Mouse (Mus musculus): Measurements from ENCODE around the gene Arhgef25. TPM values are rescaled to one million over a fixed set of nuclear protein-coding genes. Genes with fewer than 3 reads are reported as not detected.
"Not testable (repeated sequence)": the region's sequence is repeated elsewhere in the genome, so short reads cannot be mapped to it uniquely, and the experiment has no call there.

Arhgef25 gene
- polyA plus RNA-seq, 1 experiment from 2014 or later, result 32.3 TPM

DNA sequence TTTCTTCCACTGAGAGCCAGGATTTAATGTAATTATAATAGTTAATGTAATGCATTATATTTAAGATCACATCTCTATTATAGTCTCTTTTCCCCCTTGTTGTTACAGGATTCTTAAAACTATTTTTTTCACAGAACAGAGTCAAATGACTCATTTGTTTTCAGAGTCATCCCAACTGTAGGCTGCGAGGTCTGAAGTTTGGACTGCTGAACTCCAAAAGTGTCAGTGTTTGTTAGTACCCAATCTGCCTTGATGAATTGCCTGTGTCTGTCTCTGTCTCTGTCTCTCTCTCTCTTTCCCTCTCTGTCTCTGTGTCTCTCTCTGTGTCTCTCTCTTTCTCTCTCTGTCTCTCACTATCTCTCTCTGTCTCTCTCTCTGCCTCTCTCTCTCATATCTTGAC is 33.4 kb downstream of the Arhgef25 start:
- H3K27ac ChIP-seq (ENCODE audit: low read length), result no peak overlapping the region
- H3K27me3 ChIP-seq (replicated peaks; ENCODE audit: control insufficient read depth, insufficient read depth, low read length), result no peaks in the 10 kb centered on the region
- H3K4me3 ChIP-seq (replicated peaks; ENCODE audit: low read length), result no peak overlapping the region
- H3K9ac ChIP-seq (replicated peaks; ENCODE audit: low read depth, low read length), result no peak overlapping the region
- ATAC-seq, result no peak
- no peak overlapping the region for H3K4me2 ChIP-seq (ENCODE audit: low read length)
- no peaks in the 10 kb centered on the region for H3K36me3 ChIP-seq (ENCODE audit: control insufficient read depth, insufficient read depth)
- WGBS, result 93% methylated on average over 1 of the region's 1 CpGs
- H3K4me1 ChIP-seq (replicated peaks; ENCODE audit: control insufficient read depth, insufficient read depth, low read length), result no peaks in the 10 kb centered on the region
- no peaks in the 10 kb centered on the region for H3K9me3 ChIP-seq (ENCODE audit: control insufficient read depth, low read length)

DNA sequence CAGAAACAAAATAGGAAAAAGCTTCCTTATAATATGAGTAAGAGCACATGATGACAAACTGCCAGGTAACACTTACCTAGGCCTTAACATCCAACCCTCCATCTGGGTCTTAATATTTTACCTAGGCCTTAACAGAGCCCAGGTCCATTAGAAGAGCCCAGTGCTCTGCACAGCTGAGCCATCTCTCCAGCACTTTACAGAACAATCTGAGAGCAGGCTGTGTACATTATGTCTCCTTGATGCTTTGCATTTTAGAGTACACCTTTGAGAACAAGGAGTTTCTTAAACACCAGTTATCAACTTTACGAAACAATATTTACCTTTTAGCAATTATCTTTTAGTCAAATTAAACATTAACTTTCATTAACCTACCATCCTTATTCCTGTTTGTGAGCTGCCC is 33.8 kb downstream of the Arhgef25 start:
- ATAC-seq, result no peak
- Histone ChIP-seq H3K27ac (ENCODE audit: low read length) (no peak overlapping the region), H3K4me1 (replicated peaks; ENCODE audit: control insufficient read depth, insufficient read depth, low read length) (no peaks in the 10 kb centered on the region), H3K4me2 (ENCODE audit: low read length) (no peak overlapping the region), H3K9ac (replicated peaks; ENCODE audit: low read depth, low read length) (no peak overlapping the region), H3K4me3 (replicated peaks; ENCODE audit: low read length) (no peak overlapping the region), H3K9me3 (ENCODE audit: control insufficient read depth, low read length) (no peaks in the 10 kb centered on the region), H3K27me3 (replicated peaks; ENCODE audit: control insufficient read depth, insufficient read depth, low read length) (no peaks in the 10 kb centered on the region), H3K36me3 (ENCODE audit: control insufficient read depth, insufficient read depth) (no peaks in the 10 kb centered on the region)
- 98% methylated on average over 1 of the region's 1 CpGs for WGBS

DNA sequence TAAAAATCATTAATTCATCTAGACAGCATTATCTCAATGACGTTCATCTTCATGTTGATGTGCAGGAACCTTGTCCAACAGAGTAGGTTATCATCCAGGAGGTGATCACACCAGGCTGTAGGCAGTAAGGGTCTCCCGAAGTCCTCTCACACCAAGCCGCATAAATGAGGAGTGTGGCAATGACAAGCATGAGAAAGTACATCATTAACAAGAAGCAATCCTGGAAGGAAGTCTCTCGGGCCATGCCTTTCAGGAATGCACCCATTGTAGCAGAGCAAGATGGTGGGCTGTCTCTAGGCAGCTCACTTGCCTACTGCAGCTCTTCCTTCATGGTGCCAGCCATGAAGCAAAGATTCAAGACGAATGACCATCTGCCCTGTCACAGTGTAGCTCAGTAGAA is 35.2 kb downstream of the Arhgef25 start:
- H3K9me3 ChIP-seq (ENCODE audit: control insufficient read depth, low read length), result no peaks in the 10 kb centered on the region

DNA sequence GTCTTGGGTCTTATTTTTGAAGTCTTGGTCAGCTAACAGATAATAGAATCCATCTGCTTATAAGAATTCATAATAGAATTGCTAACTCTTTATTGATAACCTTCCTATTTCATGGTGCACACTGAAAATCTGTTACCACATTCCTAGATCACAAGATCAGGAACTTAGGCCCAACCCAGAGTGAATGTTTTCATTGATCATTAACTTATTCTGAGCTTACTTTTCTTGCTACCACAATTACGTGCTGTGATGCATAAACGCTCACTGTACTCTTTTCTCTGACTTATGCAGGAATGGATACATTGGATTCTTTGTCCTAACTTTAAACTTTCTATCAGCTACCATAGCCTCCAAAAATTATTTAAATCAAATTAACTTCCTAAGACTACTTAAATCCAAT is 35.6 kb downstream of the Arhgef25 start:
- no peak overlapping the region for H3K4me2 ChIP-seq (ENCODE audit: low read length)
- no peak for ATAC-seq
- no peaks in the 10 kb centered on the region for H3K36me3 ChIP-seq (ENCODE audit: control insufficient read depth, insufficient read depth)
- H3K27ac ChIP-seq (ENCODE audit: low read length), result no peak overlapping the region
- no peaks in the 10 kb centered on the region for H3K9me3 ChIP-seq (ENCODE audit: control insufficient read depth, low read length)
- H3K27me3 ChIP-seq (replicated peaks; ENCODE audit: control insufficient read depth, insufficient read depth, low read length), result no peaks in the 10 kb centered on the region
- H3K9ac ChIP-seq (replicated peaks; ENCODE audit: low read depth, low read length), result no peak overlapping the region
- no peaks in the 10 kb centered on the region for H3K4me1 ChIP-seq (replicated peaks; ENCODE audit: control insufficient read depth, insufficient read depth, low read length)
- WGBS, result 94% methylated on average over 2 of the region's 2 CpGs
- H3K4me3 ChIP-seq (replicated peaks; ENCODE audit: low read length), result no peak overlapping the region

More for the DNA sequence above, 35.2 kb downstream of the Arhgef25 start:
- ATAC-seq, result no peak
- 86% methylated on average over 5 of the region's 5 CpGs for WGBS
- no peak overlapping the region for H3K4me3 ChIP-seq (replicated peaks; ENCODE audit: low read length)
- no peaks in the 10 kb centered on the region for H3K27me3 ChIP-seq (replicated peaks; ENCODE audit: control insufficient read depth, insufficient read depth, low read length)
- H3K4me1 ChIP-seq (replicated peaks; ENCODE audit: control insufficient read depth, insufficient read depth, low read length), result no peaks in the 10 kb centered on the region
- H3K27ac ChIP-seq (ENCODE audit: low read length), result no peak overlapping the region
- no peaks in the 10 kb centered on the region for H3K36me3 ChIP-seq (ENCODE audit: control insufficient read depth, insufficient read depth)
- no peak overlapping the region for H3K9ac ChIP-seq (replicated peaks; ENCODE audit: low read depth, low read length)
- H3K4me2 ChIP-seq (ENCODE audit: low read length), result no peak overlapping the region

- no peaks in the 10 kb centered on the region for H3K27me3 ChIP-seq (replicated peaks; ENCODE audit: control insufficient read depth, insufficient read depth, low read length)
- no peak overlapping the region for H3K9ac ChIP-seq (replicated peaks; ENCODE audit: low read depth, low read length)
- no peaks in the 10 kb centered on the region for H3K9me3 ChIP-seq (ENCODE audit: control insufficient read depth, low read length)
- no peak overlapping the region for H3K4me2 ChIP-seq (ENCODE audit: low read length)
- 94% methylated on average over 7 of the region's 7 CpGs for WGBS
- no peak for ATAC-seq
- H3K27ac ChIP-seq (ENCODE audit: low read length), result no peak overlapping the region
- H3K4me1 ChIP-seq (replicated peaks; ENCODE audit: control insufficient read depth, insufficient read depth, low read length), result no peaks in the 10 kb centered on the region
- no peak overlapping the region for H3K4me3 ChIP-seq (replicated peaks; ENCODE audit: low read length)
- no peaks in the 10 kb centered on the region for H3K36me3 ChIP-seq (ENCODE audit: control insufficient read depth, insufficient read depth)
These were observed 36.6 kb downstream of the Arhgef25 start for GRCm38 (mm10) chr10:127153323-127153722.

DNA sequence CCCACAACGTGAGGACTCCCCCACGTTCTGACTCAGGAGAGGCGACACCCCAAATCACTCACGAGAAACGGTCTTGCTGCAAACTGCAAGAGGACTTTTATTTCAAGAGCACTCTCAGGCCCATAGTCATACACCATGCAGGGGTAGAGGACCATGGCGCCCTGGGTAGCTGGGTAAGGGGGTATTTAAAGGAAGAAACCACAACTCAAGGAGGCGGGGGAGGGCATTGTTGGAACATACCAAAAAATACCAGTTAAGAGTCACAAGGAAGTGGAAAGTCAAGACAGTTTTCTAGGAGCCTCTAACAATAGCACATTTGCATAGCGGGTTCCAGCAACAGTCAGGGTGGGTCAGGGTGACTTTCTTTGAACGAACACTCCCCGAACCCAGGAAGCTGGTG is 37.3 kb downstream of the Arhgef25 start:
- not testable (repeated sequence) for H3K4me2 ChIP-seq (ENCODE audit: low read length); H3K4me1 ChIP-seq (replicated peaks; ENCODE audit: control insufficient read depth, insufficient read depth, low read length); H3K27me3 ChIP-seq (replicated peaks; ENCODE audit: control insufficient read depth, insufficient read depth, low read length); H3K36me3 ChIP-seq (ENCODE audit: control insufficient read depth, insufficient read depth); H3K4me3 ChIP-seq (replicated peaks; ENCODE audit: low read length); H3K9ac ChIP-seq (replicated peaks; ENCODE audit: low read depth, low read length); H3K9me3 ChIP-seq (ENCODE audit: control insufficient read depth, low read length); H3K27ac ChIP-seq (ENCODE audit: low read length); ATAC-seq
- 83% methylated on average over 10 of the region's 10 CpGs for WGBS

DNA sequence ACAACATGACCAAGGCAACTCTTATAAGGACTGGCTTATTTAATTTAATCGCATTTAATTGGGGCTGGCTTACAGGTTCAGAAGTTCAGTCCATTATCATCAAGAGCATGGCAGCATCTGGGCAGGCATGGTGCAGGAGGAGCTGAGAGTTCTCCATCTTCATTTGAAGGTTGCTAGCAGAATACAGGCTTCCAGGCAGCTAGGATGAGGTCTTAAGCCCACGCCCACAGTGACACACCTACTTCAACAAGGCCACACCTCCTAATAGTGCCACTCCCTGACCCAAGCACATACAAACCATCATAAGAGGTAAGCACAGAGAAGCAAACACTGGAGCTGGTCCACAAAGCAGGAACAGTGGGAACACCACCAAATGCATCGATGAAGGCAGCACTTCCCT is 38.6 kb downstream of the Arhgef25 start:
- H3K9me3 ChIP-seq (ENCODE audit: control insufficient read depth, low read length); H3K4me1 ChIP-seq (replicated peaks; ENCODE audit: control insufficient read depth, insufficient read depth, low read length); ATAC-seq; H3K27ac ChIP-seq (ENCODE audit: low read length); H3K36me3 ChIP-seq (ENCODE audit: control insufficient read depth, insufficient read depth); H3K4me3 ChIP-seq (replicated peaks; ENCODE audit: low read length); H3K27me3 ChIP-seq (replicated peaks; ENCODE audit: control insufficient read depth, insufficient read depth, low read length); H3K9ac ChIP-seq (replicated peaks; ENCODE audit: low read depth, low read length); H3K4me2 ChIP-seq (ENCODE audit: low read length): not testable (repeated sequence)
- WGBS, result 85% methylated on average over 3 of the region's 3 CpGs

- ATAC-seq, result no peak
- Histone ChIP-seq H3K4me2 (ENCODE audit: low read length) (no peak overlapping the region), H3K4me3 (replicated peaks; ENCODE audit: low read length) (no peak overlapping the region), H3K27me3 (replicated peaks; ENCODE audit: control insufficient read depth, insufficient read depth, low read length) (no peaks in the 10 kb centered on the region), H3K4me1 (replicated peaks; ENCODE audit: control insufficient read depth, insufficient read depth, low read length) (no peaks in the 10 kb centered on the region), H3K9ac (replicated peaks; ENCODE audit: low read depth, low read length) (no peak overlapping the region), H3K9me3 (ENCODE audit: control insufficient read depth, low read length) (no peaks in the 10 kb centered on the region), H3K36me3 (ENCODE audit: control insufficient read depth, insufficient read depth) (no peaks in the 10 kb centered on the region), H3K27ac (ENCODE audit: low read length) (no peak overlapping the region)
- WGBS, result 90% methylated on average over 4 of the region's 4 CpGs
These were observed 39.4 kb downstream of the Arhgef25 start for GRCm38 (mm10) chr10:127150471-127150872.

- Histone ChIP-seq H3K9me3 (ENCODE audit: control insufficient read depth, low read length) (no peaks in the 10 kb centered on the region), H3K4me1 (replicated peaks; ENCODE audit: control insufficient read depth, insufficient read depth, low read length) (no peaks in the 10 kb centered on the region), H3K9ac (replicated peaks; ENCODE audit: low read depth, low read length) (no peak overlapping the region), H3K4me2 (ENCODE audit: low read length) (no peak overlapping the region), H3K27me3 (replicated peaks; ENCODE audit: control insufficient read depth, insufficient read depth, low read length) (no peaks in the 10 kb centered on the region), H3K27ac (ENCODE audit: low read length) (no peak overlapping the region), H3K36me3 (ENCODE audit: control insufficient read depth, insufficient read depth) (no peaks in the 10 kb centered on the region), H3K4me3 (replicated peaks; ENCODE audit: low read length) (no peak overlapping the region)
- no peak for ATAC-seq
- 80% methylated on average over 6 of the region's 6 CpGs for WGBS
These were observed 42.7 kb downstream of the Arhgef25 start for GRCm38 (mm10) chr10:127147135-127147534.

DNA sequence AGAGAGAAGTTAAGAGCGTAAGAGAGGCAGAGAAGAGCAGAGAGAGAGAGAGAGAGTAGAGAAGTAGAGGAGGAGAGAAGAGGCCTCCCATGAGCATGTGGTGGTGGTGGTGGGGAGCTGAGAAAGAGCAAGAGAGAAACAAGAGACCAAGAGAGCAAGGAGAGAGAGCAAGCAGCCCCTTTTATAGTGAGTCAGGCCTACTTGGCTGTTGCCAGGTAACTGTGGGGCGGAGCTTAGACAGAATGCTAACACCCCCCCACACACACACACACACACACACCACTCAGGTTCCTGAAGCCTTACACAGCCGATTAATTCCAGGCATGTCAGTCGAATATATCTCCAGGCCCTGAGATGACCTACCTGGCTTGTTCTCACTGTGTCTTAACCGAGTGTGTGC is 44.6 kb downstream of the Arhgef25 start:
- Histone ChIP-seq H3K9ac (replicated peaks; ENCODE audit: low read depth, low read length) (no peak overlapping the region), H3K27me3 (replicated peaks; ENCODE audit: control insufficient read depth, insufficient read depth, low read length) (no peaks in the 10 kb centered on the region), H3K36me3 (ENCODE audit: control insufficient read depth, insufficient read depth) (no peaks in the 10 kb centered on the region), H3K9me3 (ENCODE audit: control insufficient read depth, low read length) (no peaks in the 10 kb centered on the region), H3K27ac (ENCODE audit: low read length) (no peak overlapping the region), H3K4me1 (replicated peaks; ENCODE audit: control insufficient read depth, insufficient read depth, low read length) (no peaks in the 10 kb centered on the region), H3K4me2 (ENCODE audit: low read length) (no peak overlapping the region), H3K4me3 (replicated peaks; ENCODE audit: low read length) (no peak overlapping the region)
- no peak for ATAC-seq
- 93% methylated on average over 5 of the region's 5 CpGs for WGBS

Data from forebrain, embryonic 16.5 days (tissue).